Mouse (Mus musculus) heart, embryonic 11.5 days (tissue): ENCODE measurements around the gene Srcin1. TPM values are rescaled to one million over a fixed set of nuclear protein-coding genes. Genes with fewer than 3 reads are reported as not detected.

Experiments
- ATAC-seq: fragments of 200-750 bp; cut with Nextera tagmentation; replicated peaks from 2 replicates; pipeline ENCODE4 v1.8.0; 2017; ENCODE audit warnings: moderate library complexity; ENCODE audit not compliant: insufficient number of reproducible peaks, low FRiP score, low TSS enrichment
- H3K27ac ChIP-seq: fragments of 300-500 bp; sonication (generic); 2 replicates; pipeline ENCODE4 v1.5.1; 2014; ENCODE audit warnings: mild to moderate bottlenecking, low read depth, low read length
- H3K27me3 ChIP-seq: fragments of 300-500 bp; sonication (generic); 2 replicates; pipeline ENCODE4 v1.6.1; 2014; ENCODE audit warnings: mild to moderate bottlenecking, low read length, mixed read lengths; ENCODE audit not compliant: control insufficient read depth, insufficient read depth
- H3K36me3 ChIP-seq: fragments of 300-500 bp; sonication (generic); 2 replicates; pipeline ENCODE4 v1.6.1; 2014; ENCODE audit warnings: mild to moderate bottlenecking, low read length, moderate library complexity, mixed read lengths; ENCODE audit not compliant: control insufficient read depth, insufficient read depth
- H3K4me1 ChIP-seq: fragments of 300-500 bp; sonication (generic); 2 replicates; pipeline ENCODE4 v1.6.1; 2014; ENCODE audit warnings: low read length; ENCODE audit not compliant: control insufficient read depth, insufficient read depth
- H3K4me2 ChIP-seq: fragments of 300-500 bp; sonication (generic); 2 replicates; pipeline ENCODE4 v1.6.1; 2014; ENCODE audit warnings: mild to moderate bottlenecking, moderate library complexity
- H3K4me3 ChIP-seq: fragments of 300-500 bp; sonication (generic); 2 replicates; pipeline ENCODE4 v1.5.1; 2014; ENCODE audit warnings: low read depth, low read length
- H3K9ac ChIP-seq: fragments of 300-500 bp; sonication (generic); 2 replicates; pipeline ENCODE4 v1.6.1; 2014; ENCODE audit warnings: mild to moderate bottlenecking, low read depth, low read length, moderate library complexity
- H3K9me3 ChIP-seq: fragments of 300-500 bp; sonication (generic); replicated peaks from 2 replicates; pipeline ENCODE4 v1.6.1; 2016; ENCODE audit warnings: low read length; ENCODE audit not compliant: control insufficient read depth
- WGBS: fragments of 180-500 bp; shearing (Covaris S2); extraction: QIAGEN DNeasy Blood & Tissue Kit; methylation state at CpG from one replicate; pipeline ENCODE4 v1.1.7; 2014; ENCODE audit not compliant: insufficient replicate concordance; 5-methylcytosine and 5-hydroxymethylcytosine counted together
- polyA plus RNA-seq: library from polyadenylated mRNA; unstranded; fragments of >200 nt; fragmentation: Nextera tagmentation; extraction: Ambion mirVana; gene quantifications from 2 replicates; pipeline ENCODE4 v1.2.1, GENCODE M21; 2014

The Srcin1 gene
- polyA plus RNA-seq, 1 experiment from 2014 or later, result 0.23 TPM

GRCm38 (mm10) chr11:97568729-97569128 is 7.3 kb downstream of the Srcin1 start:
- H3K4me2 ChIP-seq, result no peak overlapping the region
- no peaks in the 10 kb centered on the region for H3K9me3 ChIP-seq
- ATAC-seq, result no peak
- peaks cover 84% of the 10 kb centered on the region for H3K27me3 ChIP-seq
- peaks cover 11% of the 10 kb centered on the region for H3K4me1 ChIP-seq
- no peaks in the 10 kb centered on the region for H3K36me3 ChIP-seq
- no peak overlapping the region for H3K27ac ChIP-seq
- no peak overlapping the region for H3K9ac ChIP-seq
- 14% methylated on average over 8 of the region's 8 CpGs for WGBS
- no peak overlapping the region for H3K4me3 ChIP-seq

GRCm38 (mm10) chr11:97567480-97567879 is 8.5 kb downstream of the Srcin1 start:
- Histone ChIP-seq H3K4me3 (no peak overlapping the region), H3K27ac (no peak overlapping the region), H3K9me3 (no peaks in the 10 kb centered on the region), H3K4me1 (peaks cover 16% of the 10 kb centered on the region), H3K36me3 (no peaks in the 10 kb centered on the region), H3K9ac (no peak overlapping the region), H3K4me2 (no peak overlapping the region), H3K27me3 (peaks cover 74% of the 10 kb centered on the region)
- 18% methylated on average over 11 of the region's 11 CpGs for WGBS
- ATAC-seq, result no peak

- H3K36me3 ChIP-seq, result no peaks in the 10 kb centered on the region
- no peak overlapping the region for H3K9ac ChIP-seq
- no peak for ATAC-seq
- peaks cover 16% of the 10 kb centered on the region for H3K4me1 ChIP-seq
- WGBS, result 4% methylated on average over 13 of the region's 13 CpGs
- H3K27me3 ChIP-seq, result peaks cover 73% of the 10 kb centered on the region
- H3K27ac ChIP-seq, result no peak overlapping the region
- H3K9me3 ChIP-seq, result no peaks in the 10 kb centered on the region
- no peak overlapping the region for H3K4me3 ChIP-seq
- H3K4me2 ChIP-seq, result no peak overlapping the region
Observed at GRCm38 (mm10) chr11:97566551-97566950, 9.4 kb downstream of the Srcin1 start.

DNA sequence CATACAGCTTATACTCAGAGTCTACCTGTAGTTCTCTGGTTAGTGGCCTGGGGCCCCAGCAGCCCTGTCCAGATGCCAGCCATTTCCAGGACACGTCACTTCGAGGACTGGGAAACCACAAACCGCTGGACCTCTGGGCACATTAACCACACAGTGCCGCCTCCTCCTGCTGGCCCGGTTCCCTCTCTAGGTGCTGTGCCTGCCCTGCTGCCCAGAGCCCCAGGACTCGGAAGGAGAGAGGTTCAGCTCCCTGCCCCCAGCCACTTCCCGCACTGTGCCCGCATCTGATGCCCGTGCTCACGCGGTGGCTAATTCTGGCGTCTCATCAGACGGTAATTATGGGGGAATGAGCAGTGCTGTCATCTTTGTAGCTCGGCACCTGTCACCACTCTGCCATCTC is 12.3 kb downstream of the Srcin1 start:
- ATAC-seq, result no peak
- Histone ChIP-seq H3K9ac (no peak overlapping the region), H3K9me3 (no peaks in the 10 kb centered on the region), H3K4me2 (no peak overlapping the region), H3K4me1 (peaks cover 16% of the 10 kb centered on the region), H3K27ac (no peak overlapping the region), H3K27me3 (peaks cover 73% of the 10 kb centered on the region), H3K4me3 (no peak overlapping the region), H3K36me3 (no peaks in the 10 kb centered on the region)
- WGBS, result 56% methylated on average over 13 of the region's 14 CpGs

GRCm38 (mm10) chr11:97562536-97562935 is 13.4 kb downstream of the Srcin1 start:
- Histone ChIP-seq H3K4me2 (no peak overlapping the region), H3K4me3 (no peak overlapping the region), H3K4me1 (peaks cover 13% of the 10 kb centered on the region), H3K27ac (no peak overlapping the region), H3K9me3 (no peaks in the 10 kb centered on the region), H3K36me3 (no peaks in the 10 kb centered on the region), H3K9ac (no peak overlapping the region), H3K27me3 (peaks cover 72% of the 10 kb centered on the region)
- ATAC-seq, result no peak
- WGBS, result 31% methylated on average over 3 of the region's 3 CpGs

GRCm38 (mm10) chr11:97560210-97560963 is 15.6 kb downstream of the Srcin1 start:
- 42% methylated on average over 17 of the region's 17 CpGs for WGBS
- H3K4me2 ChIP-seq, result no peak overlapping the region
- no peak for ATAC-seq
- peaks cover 61% of the 10 kb centered on the region for H3K27me3 ChIP-seq
- H3K4me1 ChIP-seq, result peaks cover 12% of the 10 kb centered on the region
- H3K36me3 ChIP-seq, result no peaks in the 10 kb centered on the region
- H3K4me3 ChIP-seq, result no peak overlapping the region
- H3K9me3 ChIP-seq, result no peaks in the 10 kb centered on the region
- H3K27ac ChIP-seq, result no peak overlapping the region
- no peak overlapping the region for H3K9ac ChIP-seq

GRCm38 (mm10) chr11:97559549-97559948 is 16.4 kb downstream of the Srcin1 start:
- Histone ChIP-seq H3K36me3 (no peaks in the 10 kb centered on the region), H3K4me2 (no peak overlapping the region), H3K27me3 (peaks cover 52% of the 10 kb centered on the region), H3K4me1 (peaks cover 12% of the 10 kb centered on the region), H3K9me3 (no peaks in the 10 kb centered on the region), H3K27ac (no peak overlapping the region), H3K9ac (no peak overlapping the region), H3K4me3 (no peak overlapping the region)
- ATAC-seq, result no peak
- WGBS, result 40% methylated on average over 4 of the region's 4 CpGs

- no peak for ATAC-seq
- 69% methylated on average over 4 of the region's 4 CpGs for WGBS
- no peak overlapping the region for H3K9ac ChIP-seq
- no peak overlapping the region for H3K4me2 ChIP-seq
- H3K9me3 ChIP-seq, result no peaks in the 10 kb centered on the region
- H3K4me3 ChIP-seq, result no peak overlapping the region
- peaks cover 52% of the 10 kb centered on the region for H3K27me3 ChIP-seq
- H3K27ac ChIP-seq, result no peak overlapping the region
- peaks cover 11% of the 10 kb centered on the region for H3K4me1 ChIP-seq
- H3K36me3 ChIP-seq, result no peaks in the 10 kb centered on the region
Observed at GRCm38 (mm10) chr11:97557885-97558284, 18.1 kb downstream of the Srcin1 start.
